Mouse (Mus musculus) neutrophil, adult 5-6 weeks (primary cell): ENCODE data around the gene Tbc1d19. TPM values are rescaled to one million over a fixed set of nuclear protein-coding genes. Genes with fewer than 3 reads are reported as not detected.

Source experiments
- ATAC-seq: fragments of 151-379, 151-347 bp; 2 replicates; pipeline ENCODE4 v1.8.0; 2017; ENCODE audit warnings: mild to moderate bottlenecking, moderate TSS enrichment; ENCODE audit not compliant: insufficient number of reproducible peaks, poor library complexity, low FRiP score, severe bottlenecking; ENCODE audit errors: extremely low read depth
- total RNA-seq: library from RNA; stranded (forward); fragments of 200-1000 nt; gene quantifications from 2 replicates; pipeline ENCODE4 v1.2.3, GENCODE M21; 2017

Tbc1d19 gene
- total RNA-seq, 1 experiment from 2014 or later: 0.47 TPM

DNA sequence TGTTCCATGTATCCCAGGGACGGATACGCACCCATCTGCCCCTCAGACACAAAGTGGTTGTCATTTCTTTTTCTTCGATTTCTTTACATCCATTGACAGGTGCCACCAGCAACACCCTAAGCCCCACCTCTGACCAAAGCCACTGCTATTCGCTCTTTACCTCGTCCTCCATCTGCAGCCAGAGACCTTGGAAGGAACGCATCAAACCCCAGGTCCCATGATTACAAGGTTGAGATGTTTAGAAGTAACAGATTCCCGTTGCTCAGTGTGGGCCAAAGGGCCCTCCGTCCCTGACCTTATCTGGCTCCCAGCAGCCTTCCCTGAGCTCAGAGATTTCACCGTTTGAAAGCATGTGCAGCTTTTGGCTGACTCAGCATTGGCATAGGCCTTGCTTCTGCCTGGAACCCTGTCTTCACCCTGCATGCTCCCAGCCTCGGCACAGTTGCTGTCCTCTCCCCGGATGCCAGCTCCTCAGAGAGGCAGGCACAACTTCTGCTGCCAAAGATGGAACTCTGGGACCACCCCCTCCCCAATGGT, 134.0 kb downstream of the Tbc1d19 start:
- ATAC-seq: no peak

DNA sequence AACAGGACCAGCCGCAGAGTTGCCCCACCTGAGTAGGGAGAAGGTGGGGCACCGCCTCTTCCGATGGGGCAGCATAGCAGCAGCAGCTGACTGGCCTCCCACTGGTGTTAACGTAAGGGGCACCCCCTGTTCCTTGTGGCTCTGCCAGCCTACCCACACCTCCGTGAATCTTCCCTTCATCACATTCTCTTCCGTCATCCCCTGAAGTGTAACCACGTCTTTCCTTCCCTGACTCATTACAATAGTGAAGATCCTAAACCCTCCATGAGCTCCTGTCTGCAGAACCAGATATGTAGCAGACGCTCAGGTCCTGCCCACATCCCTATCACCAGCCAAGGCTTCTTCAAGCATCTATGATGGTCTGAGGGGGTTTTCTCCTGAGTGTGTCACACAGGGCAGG, 137.3 kb downstream of the Tbc1d19 start:
- no peak for ATAC-seq

DNA sequence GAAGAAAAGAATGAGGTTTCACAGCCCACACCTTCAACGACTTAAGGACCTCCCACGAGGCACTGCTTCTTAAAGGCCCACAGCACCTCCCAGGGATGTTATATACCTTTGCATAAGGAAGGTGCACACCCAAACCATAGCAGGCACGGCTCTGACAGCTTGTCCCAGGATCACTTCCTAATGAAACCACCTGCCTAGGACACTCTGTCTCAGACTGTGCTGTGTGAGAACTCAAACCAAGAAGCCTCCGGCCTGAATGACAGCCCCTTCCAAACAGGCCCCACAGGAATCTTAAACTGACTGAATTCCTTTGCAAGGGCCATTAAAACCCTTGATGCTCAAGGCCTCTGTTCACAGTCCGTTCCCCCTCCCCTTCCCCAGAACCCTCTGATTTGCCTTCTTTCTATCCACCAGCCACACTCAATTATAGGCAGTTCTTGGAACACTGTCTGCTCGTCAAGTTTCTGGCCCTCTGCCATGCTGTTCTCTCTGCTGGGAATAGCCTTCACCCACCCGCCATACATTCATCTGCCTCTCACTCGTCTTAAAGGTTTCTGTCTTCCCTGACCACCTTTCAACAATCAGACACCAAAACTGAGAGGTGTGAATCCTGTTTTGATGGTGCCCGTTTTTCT, 138.3 kb downstream of the Tbc1d19 start:
- ATAC-seq: no peak

DNA sequence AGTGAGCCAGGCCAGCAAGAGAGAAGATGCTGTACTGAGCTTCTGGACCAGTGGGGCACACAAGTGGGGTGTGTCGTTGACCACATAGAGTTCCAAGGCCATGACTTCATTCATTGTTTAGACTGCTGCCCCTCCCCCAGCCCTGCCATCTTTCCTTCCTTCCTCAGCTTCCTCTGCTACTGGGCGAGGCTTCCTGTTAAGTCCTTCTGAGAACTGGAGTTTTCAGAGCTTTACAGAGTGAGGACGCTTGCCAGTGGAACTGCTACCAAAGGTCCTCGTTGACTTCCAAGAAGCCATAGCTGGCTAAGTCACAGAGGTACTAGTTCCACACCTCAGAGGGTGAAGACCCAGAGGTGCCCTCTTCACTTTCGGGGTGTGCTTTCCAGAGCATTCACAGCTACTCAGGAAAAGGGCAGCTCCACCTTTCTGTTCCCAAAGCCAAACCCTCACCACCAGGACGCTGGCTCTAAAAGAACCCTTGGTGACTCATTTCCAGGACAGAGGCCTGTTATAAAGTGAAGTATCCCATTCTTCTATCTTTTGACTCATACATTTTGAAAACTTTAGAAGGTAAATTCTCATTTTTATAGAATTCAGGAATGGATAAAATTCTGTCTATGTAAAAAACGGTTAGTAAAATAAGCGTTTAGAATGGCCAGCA, 139.3 kb downstream of the Tbc1d19 start:
- no peak for ATAC-seq

DNA sequence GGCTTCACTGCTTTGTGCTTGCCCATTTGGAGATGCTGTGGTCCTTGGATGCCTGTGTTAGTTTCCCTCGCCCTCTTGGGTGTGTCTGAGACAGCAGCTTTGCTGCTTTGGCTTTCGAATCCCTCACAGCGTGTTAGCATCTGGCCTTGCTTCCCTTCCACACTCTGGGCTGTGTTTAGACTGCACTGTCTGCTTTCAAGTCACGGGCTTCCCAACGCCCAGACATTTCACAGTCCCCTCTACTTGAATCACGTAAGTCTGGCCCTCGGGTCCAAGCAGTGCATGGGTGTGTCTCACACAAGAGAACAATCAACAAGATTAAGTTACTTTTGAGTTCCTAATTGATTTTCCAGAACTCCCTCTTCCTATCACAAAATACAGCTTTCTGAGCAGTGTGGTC, 140.8 kb downstream of the Tbc1d19 start:
- no peak for ATAC-seq

DNA sequence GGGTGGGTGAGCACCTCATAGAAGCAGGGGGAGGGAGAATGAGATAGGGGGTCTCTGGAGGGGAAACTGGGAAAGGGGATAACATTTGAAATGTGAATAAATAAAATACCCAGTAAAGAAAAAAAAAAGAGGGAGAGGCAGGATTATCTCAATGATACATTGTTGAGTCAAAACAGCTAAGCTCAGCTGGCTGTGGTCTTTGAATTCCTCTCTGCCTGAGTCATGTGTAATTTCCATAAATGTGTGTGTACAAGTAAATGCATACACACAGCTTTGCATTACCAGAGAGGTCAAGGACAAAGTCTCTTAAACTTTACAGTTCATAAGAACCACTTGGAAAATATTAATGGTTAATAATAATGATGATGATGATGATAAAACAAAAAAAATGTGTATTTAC, 143.8 kb downstream of the Tbc1d19 start:
- no peak for ATAC-seq

Other genes with a start within 250 kb of the Tbc1d19 start
- gene Cckar, start 101.9 kb upstream of the Tbc1d19 start, total RNA-seq: not detected in 2 replicates
- gene Stim2, start 188.9 kb downstream of the Tbc1d19 start, total RNA-seq: 45.9 and 59.3 TPM in 2 replicates